Mouse (Mus musculus): ENCODE data around the gene Casq2. TPM values are rescaled to one million over a fixed set of nuclear protein-coding genes. Genes with fewer than 3 reads are reported as not detected.

Casq2 gene
- total RNA-seq (2021), result 1 to 10 TPM in 1 of 2 experiments, under 1 TPM in 1; 0.69 to 1.3 TPM
- long read RNA-seq, experiment 1, partial matches to known transcripts, result 0 of 1 reads
- long read RNA-seq, experiment 1, other reads (novel, unspliced or antisense), result 0 of 1 reads
- long read RNA-seq, experiment 2, result 0 reads

DNA sequence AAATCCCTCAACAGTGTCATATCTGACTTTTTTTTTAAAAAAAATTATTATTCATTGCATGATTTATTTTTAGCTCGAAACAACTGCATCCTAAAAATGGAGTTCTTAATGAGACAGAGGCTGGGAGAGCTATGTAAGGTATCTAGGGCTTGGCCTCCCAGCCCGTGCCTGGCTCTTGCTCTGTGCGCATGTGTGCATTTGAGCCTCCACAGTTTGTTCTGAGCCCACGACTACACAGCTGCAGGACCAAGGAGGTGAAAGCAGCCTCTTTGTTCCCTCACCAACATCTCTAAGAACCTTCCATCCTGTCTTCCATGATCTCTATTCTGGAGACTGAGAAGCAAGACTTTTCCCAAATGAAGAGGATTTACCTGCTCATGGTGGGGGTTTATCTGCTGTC, at the start of gene Casq2:
TSS of gene Casq2 (plus strand) at position 133 of the 400 bp plus-strand sequence.
- DNase-seq, result no peak

DNA sequence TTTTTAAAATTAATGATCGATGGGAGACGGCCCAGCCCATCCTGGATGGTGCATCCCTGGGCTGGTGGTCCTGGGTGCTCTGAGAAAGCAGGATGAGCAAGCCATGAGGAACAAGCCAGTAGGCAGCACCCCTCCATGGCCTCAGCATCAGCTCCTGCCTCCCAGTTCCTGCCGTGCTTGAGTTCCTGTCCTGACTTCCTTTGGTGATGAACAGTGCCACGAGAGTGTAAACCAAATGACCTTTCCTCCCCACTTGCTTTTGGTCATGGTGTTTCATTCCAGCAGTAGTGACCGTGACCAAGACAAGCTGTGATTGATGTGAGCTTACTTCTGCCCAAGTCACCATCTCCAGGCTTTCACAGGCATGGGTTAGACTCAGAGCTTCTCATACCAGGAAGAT, 48.4 kb upstream of the Casq2 start:
- DNase-seq, result no peak

DNA sequence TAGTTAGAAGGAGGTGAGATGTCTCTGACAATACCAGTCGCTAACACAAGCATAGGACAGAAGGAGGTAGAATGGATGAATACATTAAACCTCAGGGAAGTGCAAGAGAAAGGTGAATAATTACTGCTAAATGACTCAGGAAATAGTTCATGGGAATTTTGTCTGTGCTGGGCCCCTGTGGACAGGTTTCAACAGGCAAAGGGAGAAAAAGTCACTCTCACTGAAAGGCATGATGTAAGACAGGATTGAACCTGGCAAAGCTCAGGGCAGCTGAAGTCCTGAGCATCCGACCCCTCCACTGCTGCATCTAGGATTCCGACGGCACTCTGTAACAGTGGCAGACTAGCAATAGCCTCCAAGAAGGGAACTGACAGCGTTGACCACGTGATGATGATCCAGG, 47.6 kb upstream of the Casq2 start:
- DNase-seq, result no peak

DNA sequence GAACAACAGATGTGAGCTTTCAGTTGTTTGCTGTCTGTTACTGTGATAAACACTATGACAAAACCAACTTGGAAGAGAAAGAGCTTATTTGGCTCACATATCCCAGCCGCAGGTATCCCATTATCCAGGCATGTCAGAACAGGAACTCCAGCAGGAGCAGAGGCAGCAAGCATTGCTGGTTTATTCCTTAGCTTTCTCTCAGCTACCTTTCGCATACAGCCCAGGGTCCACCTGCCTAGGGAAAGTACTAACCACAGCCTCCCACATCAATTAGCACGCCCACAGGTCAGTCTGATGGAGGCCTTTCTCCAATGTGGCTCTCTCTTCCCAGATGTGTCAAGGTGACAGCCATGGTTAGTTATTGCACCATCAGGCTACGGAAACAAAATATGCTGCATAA, 44.6 kb upstream of the Casq2 start:
- DNase-seq, result no peak

DNA sequence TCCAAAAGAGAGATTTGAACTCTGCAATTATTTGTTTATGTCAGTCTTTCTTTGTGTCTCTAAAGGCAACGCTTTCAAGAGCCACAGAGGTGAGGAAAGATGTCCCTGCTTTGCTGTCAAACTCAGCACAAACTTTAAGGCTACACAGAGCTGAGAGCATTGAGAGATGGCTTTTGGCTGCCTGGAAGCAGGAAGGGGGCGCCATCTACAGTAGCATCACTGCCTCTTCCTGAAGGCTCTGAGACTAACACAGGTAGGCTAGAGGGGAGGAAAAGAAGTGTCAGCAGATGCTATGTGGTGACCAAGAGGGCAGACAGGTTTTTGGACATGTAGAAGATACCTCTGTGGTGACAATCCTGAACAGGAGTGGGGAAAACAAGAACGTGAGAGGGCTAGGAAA, 41.1 kb upstream of the Casq2 start:
- peak; percentile 22 to 30 for DNase-seq

DNA sequence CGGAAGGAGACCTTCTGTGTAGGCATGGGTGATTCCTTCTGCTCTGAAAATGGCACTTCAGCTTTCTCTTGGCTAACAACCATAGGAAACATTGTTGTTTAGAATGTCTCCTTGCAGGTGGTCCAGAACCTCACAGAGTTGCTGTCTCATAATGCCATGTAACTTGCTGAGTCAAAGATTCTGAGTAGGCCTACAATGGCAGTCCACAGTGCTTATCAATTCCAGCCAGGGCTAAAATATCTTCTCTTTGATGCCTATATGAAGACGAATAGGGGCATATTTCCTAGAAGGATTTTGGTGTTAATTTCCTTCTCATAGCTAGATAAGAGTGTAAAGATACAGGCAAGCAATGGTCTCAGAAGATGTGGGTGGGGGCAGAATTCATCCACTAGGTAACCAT, 38.7 kb upstream of the Casq2 start:
- DNase-seq, result no peak

DNA sequence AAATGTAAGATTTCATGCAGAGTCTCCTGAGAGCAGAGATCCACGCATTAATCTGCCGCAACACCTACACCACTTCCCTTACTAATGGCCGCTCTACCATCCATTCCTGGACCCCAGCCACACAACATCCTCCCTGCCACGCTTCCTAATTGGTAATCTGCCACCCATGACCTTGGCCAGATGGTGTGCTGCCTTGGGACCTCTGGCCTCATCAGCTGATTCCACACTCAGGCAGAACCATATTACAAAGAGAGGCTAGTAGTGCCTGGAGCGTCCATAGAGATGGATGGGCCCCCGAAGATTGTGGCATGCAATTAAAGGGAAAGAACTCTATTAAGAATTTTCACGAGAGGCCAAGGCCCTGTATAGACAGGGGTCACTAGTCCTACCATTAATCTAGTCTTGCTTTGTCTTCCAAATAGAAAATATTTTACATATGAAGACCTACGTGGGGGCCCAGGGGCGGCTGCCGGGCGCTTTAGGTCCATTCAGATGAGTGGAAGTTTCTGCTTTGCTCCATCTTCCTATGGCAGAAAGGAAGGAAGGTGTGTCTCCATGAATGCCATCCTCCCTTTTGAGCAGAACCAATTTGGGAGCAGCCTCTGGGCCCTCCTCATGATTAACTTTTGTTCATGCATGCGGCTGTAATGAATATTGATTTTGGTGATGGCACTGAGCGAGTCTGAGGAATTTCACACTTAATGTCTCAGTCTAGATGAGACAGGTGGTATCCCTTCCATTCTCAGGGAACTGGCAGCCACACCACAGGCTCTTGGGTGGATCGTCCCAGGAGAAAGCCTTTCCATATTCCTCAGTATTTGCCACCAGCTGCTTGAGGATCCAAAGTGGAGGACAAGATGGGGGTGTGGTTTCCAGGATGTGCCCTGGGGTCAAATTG, 36.8 kb upstream of the Casq2 start:
- no peak for DNase-seq

DNA sequence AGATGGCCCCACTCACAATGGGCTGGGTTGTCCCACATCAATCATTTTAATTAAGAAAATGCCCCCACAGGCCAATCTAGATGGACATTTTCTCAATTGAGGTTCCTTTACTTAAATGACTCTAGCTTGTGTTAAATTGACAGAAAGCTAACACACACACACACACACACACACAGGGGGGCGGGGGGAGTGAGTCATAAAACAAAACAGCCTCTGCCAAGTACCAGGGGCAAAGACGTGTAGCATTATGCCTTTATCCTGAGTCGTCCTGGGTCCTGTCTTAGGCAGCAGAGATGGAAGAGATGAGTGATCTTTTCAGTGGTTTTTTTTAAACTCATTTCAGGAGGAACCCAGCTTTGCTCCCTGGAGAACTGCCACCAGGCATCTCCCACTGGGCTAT, 34.2 kb upstream of the Casq2 start:
- DNase-seq, result no peak

DNA sequence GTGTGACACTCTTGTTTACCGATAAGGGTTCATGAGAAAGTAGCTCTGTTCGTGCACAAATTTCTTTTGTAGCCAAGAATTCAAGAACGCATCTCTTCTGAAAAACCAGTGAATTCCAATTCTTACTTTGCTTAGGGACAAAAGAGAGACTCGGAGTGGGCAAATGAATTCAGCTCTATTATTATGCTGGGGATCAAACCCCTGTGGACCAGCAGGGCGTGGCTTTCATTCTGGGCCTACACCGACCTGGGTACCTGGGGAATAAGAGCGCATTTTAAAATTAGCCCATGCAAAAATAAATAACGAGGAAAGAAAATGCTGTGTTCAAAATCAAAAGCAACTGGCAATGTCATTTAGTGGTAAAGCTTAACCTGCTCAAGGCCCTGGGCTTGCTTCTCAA, 32.9 kb upstream of the Casq2 start:
- no peak for DNase-seq

DNA sequence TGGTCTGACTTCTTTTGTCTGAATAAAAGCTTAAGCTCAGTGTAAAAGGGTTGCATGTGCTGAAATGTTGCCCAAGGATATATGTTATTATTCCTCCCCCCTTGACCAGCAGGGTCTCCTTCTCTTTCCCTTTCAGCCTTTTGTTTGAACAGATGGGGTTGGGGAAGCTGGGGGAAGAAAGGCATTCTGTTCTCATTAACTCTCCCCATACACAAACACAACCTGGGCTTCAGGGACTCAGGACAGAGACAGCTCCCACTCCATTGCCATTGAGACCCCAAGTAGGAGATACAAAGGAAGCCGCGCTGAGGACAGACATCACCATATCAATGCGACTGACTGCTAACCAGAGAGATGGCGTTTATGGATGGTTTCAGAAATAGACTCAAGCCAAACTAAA, 30.3 kb upstream of the Casq2 start:
- DNase-seq, result no peak

DNA sequence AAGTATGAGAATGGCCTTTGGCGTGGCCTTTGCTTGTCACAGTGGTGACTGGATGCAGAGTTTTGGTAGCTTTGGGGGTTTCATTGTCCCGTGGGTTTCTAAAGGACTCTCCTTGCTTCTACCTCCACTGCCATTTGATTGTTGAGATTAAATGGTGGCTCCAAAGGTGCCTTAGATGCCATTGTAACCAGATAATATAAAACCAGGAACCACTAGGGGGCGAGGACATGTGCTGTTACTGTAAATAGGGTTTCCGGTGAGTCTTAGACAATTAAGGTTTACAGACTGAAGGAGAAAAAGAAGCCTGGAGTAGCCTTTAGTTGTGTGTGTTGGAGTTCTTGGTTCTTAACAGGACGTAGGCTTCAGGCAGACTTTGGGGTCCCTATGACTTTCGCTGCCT, 26.1 kb upstream of the Casq2 start:
- DNase-seq, result no peak

DNA sequence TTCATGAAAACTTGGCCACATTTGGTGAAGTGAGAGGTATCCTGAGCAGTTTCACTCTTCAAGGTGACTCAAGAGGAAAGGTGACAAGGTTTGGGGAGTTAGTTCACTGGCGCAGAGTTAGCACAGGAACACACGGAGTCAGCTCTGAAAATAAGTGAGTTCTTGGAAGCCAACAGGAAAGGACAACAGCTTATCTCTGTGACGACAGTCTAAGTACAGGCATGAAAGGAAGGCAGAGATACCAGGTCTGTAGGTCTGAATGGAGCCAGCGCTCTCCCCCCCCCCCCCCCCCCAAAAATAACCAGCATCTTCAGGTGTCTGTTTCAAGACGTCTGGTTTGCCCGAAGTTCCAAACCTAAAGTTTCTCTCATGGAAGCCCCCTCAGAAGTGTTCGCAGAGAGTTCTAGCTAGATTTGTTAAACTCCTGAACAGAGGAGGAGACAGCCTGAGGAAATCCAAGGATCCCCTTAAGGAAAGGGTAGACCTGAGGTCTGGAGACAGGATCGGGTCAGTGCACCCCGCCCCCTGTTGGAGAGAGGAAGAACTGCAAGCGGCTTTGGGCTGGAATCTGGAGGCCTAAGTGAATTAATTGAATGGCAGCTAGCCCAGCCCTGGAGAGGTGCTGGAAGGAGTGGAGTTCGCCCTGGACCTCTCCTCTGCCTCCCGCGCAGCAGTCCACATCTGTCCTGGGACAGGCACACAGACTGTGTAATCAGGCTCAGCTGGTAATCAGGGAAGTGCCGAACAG, 24.1 kb upstream of the Casq2 start:
- DNase-seq, result peak; percentile 73 to 79

DNA sequence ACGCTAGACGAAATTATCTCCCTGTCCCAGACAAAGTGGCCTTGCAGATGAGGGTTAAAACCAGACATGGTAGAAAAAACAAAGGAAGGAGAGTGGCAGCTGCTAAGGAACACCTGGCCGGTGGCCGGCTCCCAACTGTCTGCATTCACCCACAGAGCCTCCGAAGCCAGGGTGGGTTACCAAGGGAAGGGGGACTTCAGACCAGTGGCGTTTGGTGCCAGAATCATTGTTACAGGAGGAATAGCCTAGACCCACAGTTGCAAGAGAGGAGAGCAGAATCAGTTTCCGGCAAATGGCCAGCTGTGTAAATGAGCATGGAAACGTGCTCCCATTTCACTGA, 23.6 kb upstream of the Casq2 start:
- DNase-seq, result no peak

DNA sequence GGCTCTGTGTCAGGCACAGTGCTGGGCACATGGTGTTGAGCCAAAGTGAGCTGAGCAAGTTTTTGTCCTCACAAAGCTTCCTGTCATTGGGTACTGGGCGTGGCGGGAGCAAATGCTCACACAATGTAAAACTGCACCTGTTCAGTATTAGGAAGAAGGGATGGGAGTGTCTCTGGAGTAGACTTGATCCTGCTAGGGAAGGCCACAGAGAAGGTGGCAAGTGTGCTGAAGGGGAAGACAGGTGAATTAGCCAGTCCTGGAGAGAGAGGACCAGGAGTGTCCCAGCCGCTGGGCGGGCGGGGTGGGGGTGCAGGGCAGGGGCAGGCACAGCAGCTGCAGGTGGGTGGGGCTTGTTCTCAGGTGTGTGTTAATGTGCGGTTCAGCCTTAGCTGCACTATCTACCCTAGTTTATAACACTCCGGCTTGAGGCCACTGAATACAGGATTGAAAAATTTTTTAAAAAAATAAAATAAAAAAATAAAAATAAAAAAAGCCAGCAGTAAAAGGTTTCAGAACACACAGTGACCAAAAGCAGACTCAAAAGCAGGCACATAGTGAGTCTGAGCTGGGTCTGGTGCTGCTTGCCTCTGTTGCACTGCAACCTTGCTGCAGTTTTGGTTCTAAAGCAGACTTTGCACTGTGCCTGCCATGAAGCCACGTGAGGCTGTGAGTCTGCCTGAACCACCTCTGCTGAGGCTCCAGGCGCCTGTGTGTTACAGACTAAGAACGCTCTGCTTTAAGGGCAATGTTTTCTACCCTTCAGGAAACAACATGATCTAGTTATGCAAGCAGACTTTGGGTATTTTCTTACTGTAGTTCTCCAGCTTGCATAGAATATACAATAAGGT, 22.7 kb upstream of the Casq2 start:
- DNase-seq, result no peak

DNA sequence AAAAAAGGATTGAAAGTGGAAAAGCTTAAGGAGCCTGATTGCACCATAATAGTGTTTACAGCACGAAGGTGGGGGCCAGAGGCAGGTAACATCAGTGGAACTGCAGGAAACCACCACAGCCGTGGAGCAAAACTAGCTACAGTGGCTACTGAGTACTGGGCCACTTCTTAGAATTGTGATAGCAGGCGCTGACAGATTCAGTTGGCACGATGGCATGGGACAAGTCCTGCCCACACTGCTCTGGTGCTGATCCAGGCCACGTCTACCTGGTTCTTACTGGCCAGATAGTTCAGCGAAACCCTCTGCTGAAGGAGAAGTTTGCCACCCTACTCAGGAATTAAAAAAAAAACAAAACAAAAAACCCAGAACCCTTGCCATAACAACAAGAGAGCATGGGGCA, 21.6 kb upstream of the Casq2 start:
- DNase-seq, result no peak

DNA sequence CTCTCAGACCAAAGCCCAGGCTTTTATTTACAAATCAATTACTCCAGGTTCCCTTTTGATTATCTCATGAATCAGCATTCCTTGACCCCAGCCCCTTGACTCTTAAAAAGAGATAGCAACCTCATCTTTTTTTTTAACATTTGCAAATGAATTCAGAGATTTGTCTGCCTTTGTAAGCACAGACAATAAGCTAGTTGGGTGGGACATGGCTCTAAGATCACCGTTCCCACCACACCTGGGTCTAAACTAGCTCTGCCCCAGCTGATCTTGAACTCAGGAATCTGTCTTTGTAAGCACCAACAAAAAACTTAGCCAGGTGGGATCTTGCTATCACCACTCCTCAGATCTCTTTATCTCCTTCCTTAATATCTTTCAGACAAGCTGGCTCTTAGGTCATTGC, 18.9 kb upstream of the Casq2 start:
- DNase-seq, result no peak

DNA sequence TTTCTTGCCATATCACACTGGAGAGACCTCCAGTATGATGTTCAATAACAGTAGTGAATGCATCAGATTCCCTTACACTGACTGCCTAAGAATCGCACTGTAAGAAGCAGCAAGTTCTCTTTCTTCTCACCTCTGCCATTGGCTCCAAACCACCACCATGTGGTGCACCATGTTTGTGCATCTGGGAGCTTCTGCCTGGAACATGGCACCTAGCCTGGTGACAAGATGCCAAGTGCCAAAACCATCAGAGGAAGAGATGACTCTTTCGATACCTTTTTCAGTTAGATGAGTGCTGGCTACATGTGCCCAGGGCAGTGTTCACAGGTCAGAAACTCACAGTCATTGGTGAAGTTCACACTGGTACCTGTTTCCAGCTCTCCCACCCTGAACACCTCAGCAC, 18.4 kb upstream of the Casq2 start:
- DNase-seq, result no peak

DNA sequence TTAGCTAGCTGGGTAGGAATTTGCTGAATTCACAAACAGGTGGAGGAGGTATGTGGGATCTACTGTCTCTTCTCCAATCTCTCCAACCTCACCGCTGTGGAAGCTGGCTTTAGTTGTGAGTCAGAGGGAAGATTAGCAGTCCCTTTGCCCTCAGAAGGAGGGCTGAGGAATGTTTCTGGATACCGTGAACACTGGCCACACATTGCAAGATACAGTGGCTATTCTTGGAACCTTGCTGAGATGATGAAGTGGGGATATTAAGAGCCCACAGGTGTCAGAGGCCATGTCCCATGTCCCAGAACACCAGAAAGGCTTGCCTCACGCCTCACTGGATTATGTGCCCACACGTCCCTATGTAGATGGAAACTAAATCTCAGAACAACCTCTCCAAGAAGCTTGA, 17.0 kb upstream of the Casq2 start:
- no peak for DNase-seq

DNA sequence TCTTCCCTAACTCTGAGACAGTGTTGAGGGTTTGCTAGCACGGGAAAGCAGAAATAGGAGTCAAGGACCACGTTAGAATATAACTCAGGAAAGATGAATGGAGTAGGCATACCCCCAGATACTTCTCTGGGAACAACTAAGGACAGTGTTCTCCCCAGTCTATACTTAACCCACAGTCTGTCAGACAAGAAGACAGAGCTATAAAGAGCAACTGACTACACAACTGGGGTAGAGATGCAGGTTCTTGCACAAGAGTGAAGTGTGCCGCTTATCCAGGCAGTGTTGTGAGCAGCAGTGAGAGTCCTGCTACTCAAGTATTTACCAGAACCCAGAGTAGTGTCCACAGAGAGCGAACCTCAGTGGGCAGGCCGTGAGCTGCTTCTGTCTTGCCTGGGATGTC, 16.5 kb upstream of the Casq2 start:
- no peak for DNase-seq

DNA sequence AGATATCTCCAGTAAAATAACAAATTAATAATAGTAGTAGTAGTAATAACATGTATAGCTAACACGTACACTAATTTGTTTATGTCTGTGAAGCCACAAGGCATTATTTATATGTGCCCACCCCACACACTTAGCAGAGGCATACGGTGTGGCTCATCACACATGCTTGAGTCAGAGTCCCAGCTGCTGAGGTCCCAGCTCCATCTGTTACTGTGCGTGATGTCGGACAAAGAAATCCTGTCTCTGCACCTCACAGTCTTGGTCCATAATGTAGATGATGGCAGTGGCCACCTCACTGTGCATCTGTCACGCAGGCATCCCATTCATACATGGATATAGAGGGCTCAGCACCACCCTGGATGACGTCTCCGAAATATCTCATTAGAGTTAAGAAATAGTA, 15.9 kb upstream of the Casq2 start:
- DNase-seq, result no peak

DNA sequence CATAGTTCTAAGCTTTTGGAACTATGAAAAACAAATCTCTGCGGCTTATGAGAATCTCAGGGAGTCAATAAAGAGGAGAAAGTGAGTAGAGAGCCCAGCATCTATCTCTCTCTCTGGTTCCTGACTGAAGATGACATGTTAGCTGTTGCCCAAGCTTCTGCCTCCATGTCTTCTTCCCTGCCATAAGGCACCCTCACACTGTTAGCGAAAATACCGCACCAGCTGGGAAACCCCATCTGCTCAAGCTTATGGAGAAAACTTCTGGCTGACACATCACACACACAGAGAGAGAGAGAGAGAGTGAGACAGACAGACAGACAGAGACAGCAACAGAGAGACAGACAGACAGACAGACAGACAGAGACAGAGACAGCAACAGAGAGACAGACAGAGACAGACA, 15.2 kb upstream of the Casq2 start:
- DNase-seq, result no peak

DNA sequence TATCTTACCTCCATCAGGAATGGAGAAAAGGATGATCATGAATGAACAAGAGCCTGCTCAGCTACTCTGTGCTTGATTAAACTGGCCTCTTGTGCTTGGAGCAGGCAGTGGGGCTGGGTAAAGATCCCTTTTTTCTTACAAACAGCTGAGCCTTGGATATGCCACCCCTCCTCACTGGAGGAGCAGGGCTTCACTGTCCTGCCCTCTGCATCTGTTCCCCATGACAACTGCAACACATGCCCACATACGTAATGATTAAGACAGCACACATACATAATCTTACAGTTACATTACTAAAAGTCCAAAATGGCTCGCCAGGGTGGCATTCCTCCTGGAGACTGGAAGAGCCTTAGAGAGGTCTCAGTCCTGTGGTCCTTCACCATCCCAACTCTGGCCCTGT, 6.8 kb upstream of the Casq2 start:
- DNase-seq, result no peak

DNA sequence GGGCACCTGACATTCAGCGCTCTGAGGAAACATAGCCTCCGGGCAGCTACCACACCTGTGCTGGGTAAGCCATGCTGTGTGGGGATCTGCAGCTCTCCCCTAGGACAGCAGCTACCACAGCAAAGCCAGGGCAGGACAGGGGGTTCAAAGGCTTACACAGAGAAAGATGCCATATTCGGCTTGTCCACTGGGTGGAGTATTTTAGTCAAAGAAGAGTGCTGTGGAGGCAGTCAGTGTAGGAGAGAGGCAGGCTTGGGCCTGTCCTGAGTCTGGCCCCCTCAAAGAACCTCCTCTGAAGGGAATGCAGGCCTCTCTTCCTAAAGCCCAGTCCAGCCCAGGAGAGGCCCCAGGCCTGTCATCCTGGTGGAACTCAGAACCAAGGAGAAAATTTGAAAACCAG, 4.4 kb upstream of the Casq2 start:
- peak; percentile 63 to 80 for DNase-seq
